Mouse (Mus musculus) MEL (cell line): ENCODE data around the gene Kctd17. TPM values are rescaled to one million over a fixed set of nuclear protein-coding genes. Genes with fewer than 3 reads are reported as not detected.

Source experiments
- DNase-seq: peaks from one replicate; pipeline ENCODE4 v3.0.0; 2011; ENCODE audit warnings: low read depth, low spot score
- H3K27ac ChIP-seq: 2 replicates; pipeline ENCODE4 v1.5.1; 2012; ENCODE audit warnings: low read depth, mild to moderate bottlenecking, control low read depth, low read length, moderate library complexity; ENCODE audit not compliant: control insufficient read depth
- H3K27me3 ChIP-seq, 2 experiments: fragments of 150-350 bp in 1 of 2; sonication (generic) in 1 of 2; 2 replicates each; pipeline ENCODE4 v1.6.1; 2012; ENCODE audit warnings: low read length in 2 of 2, mild to moderate bottlenecking in 2 of 2, improper control_type of control experiment in 1 of 2, moderate library complexity in 1 of 2; ENCODE audit not compliant: insufficient read depth in 2 of 2, control insufficient read depth in 1 of 2
- H3K36me3 ChIP-seq, 2 experiments: 2 replicates each; pipeline ENCODE4 v1.6.1; 2012 to 2014; ENCODE audit warnings: low read length in 2 of 2, improper control_type of control experiment in 1 of 2, inconsistent platforms in 1 of 2, mild to moderate bottlenecking in 1 of 2; ENCODE audit not compliant: insufficient read depth in 2 of 2, control insufficient read depth in 1 of 2
- H3K4me1 ChIP-seq, 2 experiments: fragments of 150-350 bp in 1 of 2; sonication (generic) in 1 of 2; 2 replicates each; pipeline ENCODE4 v1.6.1; 2012; ENCODE audit warnings: low read length in 2 of 2, improper control_type of control experiment in 1 of 2, mild to moderate bottlenecking in 1 of 2; ENCODE audit not compliant: insufficient read depth in 2 of 2, control insufficient read depth in 1 of 2
- H3K4me3 ChIP-seq, 2 experiments: fragments of 150-350 bp in 1 of 2; sonication (generic) in 1 of 2; 2 replicates each; pipeline ENCODE4 v1.5.1; 2012; ENCODE audit warnings: low read depth in 2 of 2, low read length in 2 of 2, mild to moderate bottlenecking in 2 of 2, moderate library complexity in 2 of 2, control low read depth in 1 of 2, improper control_type of control experiment in 1 of 2; ENCODE audit not compliant: control insufficient read depth in 1 of 2, insufficient read depth in 1 of 2
- H3K79me2 ChIP-seq: 2 replicates; pipeline ENCODE4 v1.6.1; 2012; ENCODE audit warnings: mild to moderate bottlenecking, low read length, moderate library complexity; ENCODE audit not compliant: control insufficient read depth, poor library complexity, insufficient read depth
- H3K9ac ChIP-seq: 2 replicates; pipeline ENCODE4 v1.6.1; 2012; ENCODE audit warnings: low read depth, mild to moderate bottlenecking, control low read depth, low read length, moderate library complexity; ENCODE audit not compliant: control insufficient read depth, poor library complexity, severe bottlenecking
- H3K9me3 ChIP-seq: fragments of 150-350 bp; sonication (generic); replicated peaks from 2 replicates; pipeline ENCODE4 v1.6.1; 2012; ENCODE audit warnings: mild to moderate bottlenecking, low read length, improper control_type of control experiment, moderate library complexity; ENCODE audit not compliant: insufficient read depth
- ELF1 ChIP-seq: IDR thresholded peaks from 2 replicates; pipeline ENCODE4 v1.6.1; 2014; ENCODE audit warnings: low read depth, mild to moderate bottlenecking, inconsistent platforms, low read length, improper control_type of control experiment, moderate library complexity
- ETS1 ChIP-seq: IDR thresholded peaks from 2 replicates; pipeline ENCODE4 v1.6.1; 2012; ENCODE audit warnings: low read depth, mild to moderate bottlenecking, inconsistent platforms, low read length, improper control_type of control experiment, moderate library complexity
- MAZ ChIP-seq: IDR thresholded peaks from 2 replicates; pipeline ENCODE4 v1.6.1; 2012; ENCODE audit warnings: low read depth, mild to moderate bottlenecking, inconsistent platforms, low read length, improper control_type of control experiment
- MEF2A ChIP-seq: IDR thresholded peaks from 2 replicates; pipeline ENCODE4 v1.6.1; 2014; ENCODE audit warnings: low read depth, mild to moderate bottlenecking, inconsistent platforms, low read length, improper control_type of control experiment; ENCODE audit not compliant: poor library complexity, insufficient replicate concordance, severe bottlenecking; ENCODE audit errors: extremely low read depth
- MXI1 ChIP-seq: IDR thresholded peaks from 2 replicates; pipeline ENCODE4 v1.6.1; 2011; ENCODE audit warnings: mild to moderate bottlenecking, low read depth, low read length, improper control_type of control experiment
- MYB ChIP-seq: IDR thresholded peaks from 2 replicates; pipeline ENCODE4 v1.6.1; 2011; ENCODE audit warnings: mild to moderate bottlenecking, low read depth, low read length, improper control_type of control experiment
- NELFE ChIP-seq: IDR thresholded peaks from 2 replicates; pipeline ENCODE4 v1.6.1; 2011; ENCODE audit warnings: low read depth, low read length, improper control_type of control experiment
- RCOR1 ChIP-seq: IDR thresholded peaks from 2 replicates; pipeline ENCODE4 v1.6.1; 2012; ENCODE audit warnings: low read depth, mild to moderate bottlenecking, inconsistent platforms, low read length, improper control_type of control experiment
- SIN3A ChIP-seq: IDR thresholded peaks from 2 replicates; pipeline ENCODE4 v1.6.1; 2012; ENCODE audit warnings: low read length, improper control_type of control experiment, inconsistent platforms
- SMC3 ChIP-seq: IDR thresholded peaks from 2 replicates; pipeline ENCODE4 v1.6.1; 2011; ENCODE audit warnings: low read depth, low read length, improper control_type of control experiment
- TCF12 ChIP-seq: IDR thresholded peaks from 2 replicates; pipeline ENCODE4 v1.6.1; 2014; ENCODE audit warnings: low read depth, mild to moderate bottlenecking, inconsistent platforms, low read length, improper control_type of control experiment, moderate library complexity
- USF1 ChIP-seq: IDR thresholded peaks from 2 replicates; pipeline ENCODE4 v1.6.1; 2014; ENCODE audit warnings: low read depth, mild to moderate bottlenecking, inconsistent platforms, low read length, improper control_type of control experiment, moderate library complexity
- USF2 ChIP-seq, 2 experiments: IDR thresholded peaks; 2 replicates each; pipeline ENCODE4 v1.6.1; 2011 to 2012; ENCODE audit warnings: improper control_type of control experiment in 2 of 2, low read length in 2 of 2, borderline replicate concordance in 1 of 2, inconsistent platforms in 1 of 2, low read depth in 1 of 2, mild to moderate bottlenecking in 1 of 2; ENCODE audit not compliant: insufficient read depth in 1 of 2
- ZC3H11A ChIP-seq: IDR thresholded peaks from 2 replicates; pipeline ENCODE4 v1.6.1; 2012; ENCODE audit warnings: low read depth, mild to moderate bottlenecking, inconsistent platforms, low read length, improper control_type of control experiment
- ZNF384 ChIP-seq: IDR thresholded peaks from 2 replicates; pipeline ENCODE4 v1.6.1; 2012; ENCODE audit warnings: low read depth, mild to moderate bottlenecking, inconsistent platforms, low read length, improper control_type of control experiment
- polyA plus RNA-seq, 2 experiments: library from polyadenylated mRNA; stranded (reverse) in 1 of 2; unstranded in 1 of 2; fragments of >175 nt in 1 of 2; fragments of >200 nt in 1 of 2; gene quantifications; 2 replicates each; pipeline versions ENCODE4 v1.2.1 to v1.2.4; 2012; ENCODE audit warnings: low replicate concordance in 2 of 2, low read depth in 1 of 2; ENCODE audit not compliant: insufficient read length in 2 of 2, insufficient read depth in 1 of 2, missing spikeins in 1 of 2
- total RNA-seq: library from RNA; depleted of rRNA; stranded (reverse); fragments of 300-350 nt; gene quantifications from 2 replicates; pipeline ENCODE4 v1.2.3, GENCODE M21; 2012

Kctd17 gene
- total and polyA plus RNA-seq, 3 experiments, result not detected

GRCm38 (mm10) chr15:78447746-78448535 lies 19.6 kb downstream of the Kctd17 start (continued):
- TF ChIP-seq USF1 (no peak), MXI1 (peak; percentile 28), MEF2A (no peak), MAZ (0 out of 2 replicates have a peak, but pooled peaks have one; percentile 62), NELFE (no peak), USF2 (IDR thresholded peaks at IDR 0.05; ENCODE audit: borderline replicate concordance in 1 of 2, insufficient read depth in 1 of 2, low read depth in 1 of 2, low read length in 2 of 2) (no peak), SIN3A (peak; percentile 57), TCF12 (no peak), ETS1 (peak; percentile 29; the same call in 1 of the 2 replicates)
- TF ChIP-seq, all 39 proteins: peak for 12

GRCm38 (mm10) chr15:78449131-78449530 lies 20.8 kb downstream of the Kctd17 start:
- Histone ChIP-seq H3K27ac (no peak overlapping the region), H3K4me3 (no peak overlapping the region), H3K9me3 (no peaks in the 10 kb centered on the region), H3K4me1 (peaks cover 3 to 17% of the 10 kb centered on the region in 2 experiments; a peak in 2 of 4 replicates), H3K36me3 (peaks cover 0 to 6% of the 10 kb centered on the region in 2 experiments; a peak in 2 of 4 replicates), H3K9ac (no peak overlapping the region), H3K79me2 (no peaks in the 10 kb centered on the region; the same call in 1 of the 2 replicates), H3K27me3 (no peaks in the 10 kb centered on the region)
- TF ChIP-seq MXI1, result no peak
- TF ChIP-seq NELFE, result no peak
- no peak for TF ChIP-seq ZNF384
- no peak for TF ChIP-seq RCOR1
- TF ChIP-seq SIN3A, result no peak
- TF ChIP-seq ZC3H11A, result no peak
- TF ChIP-seq ELF1, result no peak
- TF ChIP-seq MYB, result no peak
- TF ChIP-seq SMC3, result no peak
- TF ChIP-seq USF1, result no peak
- DNase-seq, result no peak
